Mouse (Mus musculus) limb, embryonic 14.5 days (tissue): ENCODE measurements around the gene Emc8. TPM values are rescaled to one million over a fixed set of nuclear protein-coding genes. Genes with fewer than 3 reads are reported as not detected.

ENCODE experiments used
- ATAC-seq: fragments of 200-750 bp; cut with Nextera tagmentation; 2 replicates; pipeline ENCODE4 v1.8.0; 2017; ENCODE audit warnings: low read depth, moderate number of reproducible peaks, moderate TSS enrichment; ENCODE audit not compliant: low FRiP score
- DNase-seq: peaks from one replicate; pipeline ENCODE4 v3.0.0-alpha.2; 2015; ENCODE audit warnings: low spot score
- H3K27ac ChIP-seq: fragments of 300-500 bp; sonication (generic); replicated peaks from 2 replicates; pipeline ENCODE4 v1.5.1; 2014; ENCODE audit warnings: low read depth, mild to moderate bottlenecking, low read length, moderate library complexity, mixed read lengths
- H3K27me3 ChIP-seq: fragments of 300-500 bp; sonication (generic); 2 replicates; pipeline ENCODE4 v1.6.1; 2014; ENCODE audit warnings: low read length, mixed read lengths; ENCODE audit not compliant: control insufficient read depth, insufficient read depth
- H3K36me3 ChIP-seq: fragments of 300-500 bp; sonication (generic); 2 replicates; pipeline ENCODE4 v1.6.1; 2014; ENCODE audit warnings: mild to moderate bottlenecking, low read length, moderate library complexity, mixed read lengths; ENCODE audit not compliant: control insufficient read depth, insufficient read depth
- H3K4me1 ChIP-seq: fragments of 300-500 bp; sonication (generic); 2 replicates; pipeline ENCODE4 v1.6.1; 2014; ENCODE audit warnings: antibody characterized with exemption, low read length, mixed read lengths; ENCODE audit not compliant: control insufficient read depth, insufficient read depth
- H3K4me2 ChIP-seq: fragments of 300-500 bp; sonication (generic); replicated peaks from 2 replicates; pipeline ENCODE4 v1.6.1; 2014; ENCODE audit warnings: low read depth, mild to moderate bottlenecking, low read length, moderate library complexity; ENCODE audit not compliant: severe bottlenecking
- H3K4me3 ChIP-seq: fragments of 300-500 bp; sonication (generic); replicated peaks from 2 replicates; pipeline ENCODE4 v1.5.1; 2014; ENCODE audit warnings: low read length
- H3K9ac ChIP-seq: fragments of 300-500 bp; sonication (generic); 2 replicates; pipeline ENCODE4 v1.6.1; 2014; ENCODE audit warnings: mild to moderate bottlenecking, low read depth, low read length, moderate library complexity; ENCODE audit not compliant: severe bottlenecking
- H3K9me3 ChIP-seq: fragments of 300-500 bp; sonication (generic); 2 replicates; pipeline ENCODE4 v1.6.1; 2016; ENCODE audit warnings: low read length; ENCODE audit not compliant: control insufficient read depth
- POLR2A ChIP-seq: fragments of 200-500 bp; IDR thresholded peaks from 2 replicates; pipeline ENCODE4 v1.8.0; 2012; ENCODE audit warnings: inconsistent platforms, mild to moderate bottlenecking, moderate library complexity, borderline replicate concordance; ENCODE audit not compliant: insufficient read depth, insufficient read length; ENCODE audit errors: extremely low read depth
- WGBS: fragments of 180-500 bp; shearing (Covaris S2); extraction: QIAGEN DNeasy Blood & Tissue Kit; methylation state at CpG from one replicate; pipeline ENCODE4 v1.1.7; 2014; 5-methylcytosine and 5-hydroxymethylcytosine counted together
- polyA plus RNA-seq, 2 experiments: library from polyadenylated mRNA; depleted of rRNA in 1 of 2; stranded (reverse) in 1 of 2; unstranded in 1 of 2; fragments of >200 nt; fragmentation: Nextera tagmentation in 1 of 2; extraction: Ambion mirVana in 1 of 2; gene quantifications; 2 replicates each; pipeline versions ENCODE4 v1.2.1 to v1.2.3; 2012 to 2014

Gene Emc8
- polyA plus RNA-seq, 2 experiments = 109 to 238 TPM

DNA sequence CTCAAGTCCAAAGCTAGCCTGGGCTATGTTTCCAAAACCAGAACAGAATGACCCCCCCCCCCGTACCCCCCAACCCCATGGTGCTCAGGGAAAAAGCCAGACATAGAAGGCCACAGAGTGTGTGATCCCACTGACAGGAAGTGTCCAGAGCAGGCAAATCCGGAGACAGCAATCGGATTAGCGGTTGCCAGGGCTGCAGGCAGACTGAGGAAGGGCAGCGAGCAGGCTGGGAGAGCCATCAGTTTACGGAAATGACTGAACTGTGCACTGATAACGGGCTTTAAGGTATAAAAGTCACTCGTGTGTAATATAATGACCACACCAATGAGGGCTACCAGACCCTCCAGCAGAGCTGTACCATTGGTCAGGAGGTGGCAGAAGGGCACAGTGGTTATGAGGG, 27.1 kb downstream of the Emc8 start:
- H3K9ac ChIP-seq = no peak overlapping the region
- H3K4me3 ChIP-seq = no peak overlapping the region
- no peak for DNase-seq
- H3K36me3 ChIP-seq = no peaks in the 10 kb centered on the region
- no peak for TF ChIP-seq POLR2A
- H3K4me1 ChIP-seq = no peaks in the 10 kb centered on the region
- ATAC-seq = no peak
- no peaks in the 10 kb centered on the region for H3K27me3 ChIP-seq
- H3K9me3 ChIP-seq = no peaks in the 10 kb centered on the region
- H3K27ac ChIP-seq = no peak overlapping the region
- H3K4me2 ChIP-seq = no peak overlapping the region
- 45% methylated on average over 8 of the region's 8 CpGs for WGBS

DNA sequence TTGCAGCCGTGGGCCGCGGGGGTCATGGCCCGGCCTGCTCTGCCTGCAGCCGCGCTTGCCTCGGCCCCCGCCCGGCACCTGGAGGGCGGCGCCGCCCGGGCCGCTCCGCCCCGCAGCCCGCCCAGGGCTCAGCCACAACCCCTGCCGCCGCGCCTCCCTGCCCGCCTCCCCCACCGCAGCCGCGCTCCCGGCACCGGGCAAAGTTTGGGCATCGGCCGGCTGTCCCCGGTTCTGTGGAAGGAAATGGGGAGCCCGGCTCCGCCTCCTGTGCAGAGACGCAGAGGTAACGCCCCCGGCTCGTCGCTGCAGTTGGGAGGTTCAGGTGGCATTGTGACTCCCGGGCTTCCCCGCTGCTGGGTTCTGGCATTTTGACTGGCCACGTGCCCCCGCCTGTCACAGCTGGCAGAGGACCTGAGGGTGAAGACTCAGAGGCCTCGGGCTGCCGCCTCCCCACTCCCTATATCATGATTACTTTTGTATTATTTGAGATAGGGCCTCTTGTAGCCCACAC, 34.0 kb downstream of the Emc8 start:
- peak; percentile 54; the same call in 1 of the 2 replicates for ATAC-seq
- no peak for TF ChIP-seq POLR2A
- WGBS = under 1% methylated on average over 31 of the region's 42 CpGs
- H3K4me2 ChIP-seq = peak overlapping the region; percentile 100
- no peak overlapping the region for H3K27ac ChIP-seq
- no peak for DNase-seq
- H3K4me1 ChIP-seq = peaks cover 13% of the 10 kb centered on the region
- H3K9ac ChIP-seq = peak overlapping the region; percentile 66
- H3K27me3 ChIP-seq = 0 out of 2 replicates have a peak, but pooled peaks cover 13% of the 10 kb centered on the region
- H3K4me3 ChIP-seq = peak overlapping the region; percentile 68
- no peaks in the 10 kb centered on the region for H3K9me3 ChIP-seq
- H3K36me3 ChIP-seq = no peaks in the 10 kb centered on the region

DNA sequence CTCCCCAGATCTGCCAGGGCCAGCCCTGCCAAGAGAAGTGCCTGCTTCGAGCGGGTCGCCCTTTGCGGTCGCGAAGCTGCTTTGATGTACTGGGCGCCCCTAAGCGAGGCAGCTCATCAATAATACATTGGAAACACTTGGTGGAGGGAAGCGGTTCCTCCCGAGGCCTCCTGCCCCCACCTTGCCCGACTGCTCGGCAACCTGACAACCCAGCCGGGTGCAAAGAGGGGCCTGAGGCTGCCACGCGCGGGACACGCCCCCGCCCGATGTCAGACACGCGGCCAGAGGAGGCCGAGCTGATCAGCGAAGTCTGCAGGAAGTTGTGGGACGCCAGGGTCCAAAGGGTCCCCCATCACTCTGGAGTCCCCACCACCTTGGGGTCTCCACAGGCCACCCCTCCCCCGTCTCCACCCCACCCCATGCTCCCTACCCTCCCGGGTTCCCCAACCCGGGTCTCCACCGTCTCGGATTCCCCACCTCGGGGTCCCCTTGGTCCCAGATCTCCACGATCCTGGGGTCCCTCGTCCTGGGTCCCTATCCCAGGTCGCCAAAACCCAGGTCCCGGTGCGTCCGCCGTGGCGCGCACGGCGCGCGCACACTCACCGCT, 34.6 kb downstream of the Emc8 start:
- peak overlapping the region; percentile 68 for H3K4me3 ChIP-seq
- DNase-seq (no peak), ATAC-seq (peak; percentile 10; the same call in 1 of the 2 replicates)
- H3K9ac ChIP-seq = peak overlapping the region; percentile 66
- 1% methylated on average over 34 of the region's 44 CpGs for WGBS
- peaks cover 13% of the 10 kb centered on the region for H3K4me1 ChIP-seq
- 0 out of 2 replicates have a peak, but pooled peaks cover 13% of the 10 kb centered on the region for H3K27me3 ChIP-seq
- no peaks in the 10 kb centered on the region for H3K9me3 ChIP-seq
- no peak for TF ChIP-seq POLR2A
- no peaks in the 10 kb centered on the region for H3K36me3 ChIP-seq
- H3K27ac ChIP-seq = no peak overlapping the region
- H3K4me2 ChIP-seq = peak overlapping the region; percentile 100

DNA sequence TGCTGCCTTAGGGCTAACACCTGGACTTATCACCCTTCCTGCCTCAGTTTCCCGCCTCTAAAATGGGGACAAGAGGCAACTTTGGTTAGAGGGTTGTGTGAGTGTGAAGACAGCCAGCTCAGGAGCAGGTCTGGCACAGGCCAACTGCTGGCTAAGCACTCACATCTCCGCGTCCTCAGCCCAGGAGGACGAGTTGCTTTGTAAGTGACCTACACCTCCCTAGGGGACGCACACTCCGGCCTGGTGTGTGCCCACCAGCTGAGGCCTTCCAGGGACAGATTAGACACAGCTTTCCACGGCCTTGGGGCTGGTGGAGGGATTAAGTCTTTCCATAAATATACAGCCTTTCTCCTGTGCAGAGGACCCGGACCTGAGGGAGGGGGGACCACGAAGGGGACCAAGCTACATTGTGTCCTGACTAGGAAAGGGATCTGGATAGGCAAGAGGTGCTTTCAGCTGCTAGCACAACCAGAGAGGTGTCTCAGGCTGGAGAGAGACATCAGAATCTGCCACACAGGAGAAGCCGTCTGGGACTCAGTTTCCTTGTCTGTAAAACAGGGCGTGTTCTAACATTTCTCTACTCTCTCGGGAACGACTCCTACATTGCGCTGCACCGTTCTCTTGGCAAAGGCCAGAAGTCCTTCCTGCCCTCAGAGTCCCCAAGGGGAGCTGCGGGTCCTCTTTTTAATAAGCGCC, 35.3 kb downstream of the Emc8 start:
- Histone ChIP-seq H3K4me2 (peak overlapping the region; percentile 100), H3K36me3 (no peaks in the 10 kb centered on the region), H3K4me1 (peaks cover 13% of the 10 kb centered on the region), H3K27ac (no peak overlapping the region), H3K4me3 (peak overlapping the region; percentile 68), H3K27me3 (0 out of 2 replicates have a peak, but pooled peaks cover 13% of the 10 kb centered on the region), H3K9ac (0 out of 2 replicates have a peak overlapping the region, but pooled peaks have one; percentile 66), H3K9me3 (no peaks in the 10 kb centered on the region)
- WGBS = 29% methylated on average over 17 of the region's 17 CpGs
- DNase-seq = no peak
- no peak for TF ChIP-seq POLR2A
- no peak for ATAC-seq

DNA sequence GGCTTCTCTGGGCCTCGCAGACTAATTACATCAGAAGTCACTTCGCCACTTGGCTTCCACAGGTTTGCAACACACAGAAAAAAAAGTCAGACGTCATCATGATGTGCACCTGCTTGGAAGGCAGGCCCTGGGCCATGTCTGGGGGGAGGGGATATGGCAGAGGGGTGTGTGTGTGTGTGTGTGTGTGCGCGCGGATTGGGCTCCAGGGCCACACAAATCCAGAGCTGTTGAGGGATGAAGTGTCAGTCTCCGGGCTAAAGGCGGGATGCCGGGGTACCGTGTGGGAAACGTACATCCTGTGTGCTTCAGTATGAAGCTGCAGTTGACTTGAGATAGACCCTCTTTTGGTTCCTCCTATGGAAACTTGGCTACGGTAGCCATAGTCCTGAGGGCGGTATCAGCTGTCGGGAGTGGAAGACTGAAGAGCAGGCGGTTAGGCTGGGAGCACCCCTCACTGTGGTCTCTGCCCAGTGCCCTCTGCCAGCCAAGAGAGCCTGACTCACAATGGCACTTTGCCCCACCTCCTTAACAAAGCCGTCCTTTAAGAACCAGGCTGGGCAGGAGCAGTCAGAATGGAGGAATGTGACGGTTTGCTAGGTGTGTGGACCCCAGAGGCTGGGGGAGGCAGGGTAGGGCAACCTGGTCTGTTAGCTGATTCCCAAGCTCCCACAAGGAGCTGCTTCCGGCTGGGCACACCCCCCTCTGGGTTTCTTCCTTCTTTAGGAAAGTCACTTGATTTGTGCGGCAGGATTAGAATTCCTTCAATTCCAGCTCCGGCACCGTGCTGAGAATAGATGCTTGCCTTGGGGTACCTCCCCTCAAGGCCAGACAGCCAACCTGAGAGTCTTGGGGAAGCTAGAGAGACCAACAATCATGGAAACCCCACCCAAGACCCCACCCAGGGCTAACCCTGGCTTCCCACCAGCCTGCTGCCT, 36.7 kb downstream of the Emc8 start:
- H3K27ac ChIP-seq = no peak overlapping the region
- H3K36me3 ChIP-seq = no peaks in the 10 kb centered on the region
- 0 out of 2 replicates have a peak, but pooled peaks cover 13% of the 10 kb centered on the region for H3K27me3 ChIP-seq
- H3K9ac ChIP-seq = no peak overlapping the region
- peaks cover 13% of the 10 kb centered on the region for H3K4me1 ChIP-seq
- ATAC-seq (no peak), DNase-seq (no peak)
- no peak for TF ChIP-seq POLR2A
- no peaks in the 10 kb centered on the region for H3K9me3 ChIP-seq
- no peak overlapping the region for H3K4me3 ChIP-seq
- 71% methylated on average over 21 of the region's 21 CpGs for WGBS
- H3K4me2 ChIP-seq = no peak overlapping the region
